In the genomic region with DNA sequence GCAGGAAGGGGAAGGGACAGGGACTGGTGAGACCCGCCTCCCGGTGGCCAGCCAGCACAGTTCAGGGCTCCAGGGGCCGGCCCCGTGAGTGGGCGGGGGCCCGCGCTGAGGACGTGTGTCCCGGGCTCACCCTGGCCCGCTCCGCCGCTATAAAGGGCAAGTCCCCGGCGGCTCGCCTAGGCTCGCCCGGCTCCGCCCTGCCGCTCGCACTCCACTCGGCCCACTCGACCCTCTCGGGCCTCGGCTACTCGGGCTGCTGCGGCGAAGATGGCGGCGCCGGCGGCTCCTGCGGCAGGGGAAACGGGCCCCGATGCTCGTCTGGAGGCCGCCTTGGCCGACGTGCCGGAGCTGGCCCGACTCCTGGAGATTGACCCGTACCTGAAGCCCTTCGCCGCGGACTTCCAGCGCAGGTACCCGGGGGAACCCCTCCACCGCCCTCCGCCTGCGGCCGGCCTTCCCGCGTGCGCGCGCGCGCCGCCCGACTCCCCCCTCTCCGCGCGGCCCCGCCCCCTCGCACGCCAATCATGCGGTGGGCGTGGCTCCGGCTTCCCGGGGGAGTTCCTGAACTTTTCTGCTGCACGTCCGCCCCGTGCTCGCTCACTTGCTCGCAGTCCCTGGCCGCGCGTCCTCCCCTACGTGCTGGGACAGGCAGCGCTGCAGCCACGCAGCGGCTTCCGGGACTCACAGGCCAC, we compare ENCODE assay signal across 8 mouse cellular contexts. TPM values are rescaled to one million over a fixed set of nuclear protein-coding genes. Genes with fewer than 3 reads are reported as not detected.
A peak's percentile ranks its signal among the peaks of the same experiment; 100 is the strongest.
DNase-seq lines count a peak whose midpoint lies in the region; ATAC-seq lines count a peak whose summit lies in the region.

TSS of gene Gbe1 (plus strand) at position 64 of the 692 bp plus-strand sequence.

- intact Hi-C loops in gastrocnemius, postnatal 36 days (cut with DNase I), result loop anchor here (2.0 kb wide), 1 partner anchor 39 kb away; no protein-coding TSS in a partner anchor
- intact Hi-C loops in left cerebral cortex, postnatal 14 days (cut with DNase I), result loop anchor here (10.0 kb wide), 1 partner anchor 251 kb away; no protein-coding TSS in a partner anchor

- under 1% methylated on average over 69 of the region's 82 CpGs for WGBS in intestine, embryonic 15.5 days

- no peaks in the 10 kb centered on the region for H3K9me3 ChIP-seq in intestine, embryonic 15.5 days

- H3K27me3 ChIP-seq in intestine, embryonic 15.5 days (replicated peaks), result no peaks in the 10 kb centered on the region

- ATAC-seq in intestine, embryonic 15.5 days, result peak; percentile 99
- ATAC-seq in megakaryocyte-erythroid progenitor cell, adult 5-6 weeks (replicated peaks; ENCODE audit: low FRiP score, low TSS enrichment, poor library complexity, severe bottlenecking), result peak; percentile 95

- peak; percentile 92 for DNase-seq in adrenal gland, adult 8-10 months
- peak; percentile 85 for DNase-seq in embryo, embryonic 11.5 days (ENCODE audit: low read depth, low spot score)
- peak; percentile 90 to 92 for DNase-seq in gastrocnemius, postnatal 36 days
- peak; percentile 72 to 82 for DNase-seq in left cerebral cortex, postnatal 14 days (ENCODE audit: low spot score in 2 of 2)
- DNase-seq in right cerebral cortex, postnatal 14 days, result peak; percentile 84
- peak; percentile 90 for DNase-seq in urinary bladder, postnatal 25 days (ENCODE audit: low spot score)

- peak within 1 kb of the TSS; percentile 79 for H3K9ac ChIP-seq in intestine, embryonic 15.5 days

- H3K4me2 ChIP-seq in intestine, embryonic 15.5 days (replicated peaks), result peak within 1 kb of the TSS; percentile 58

- peak within 1 kb of the TSS; percentile 73 for H3K4me3 ChIP-seq in intestine, embryonic 15.5 days (replicated peaks)

- no peaks in the 10 kb centered on the region for H3K4me1 ChIP-seq in intestine, embryonic 15.5 days (replicated peaks)

- H3K27ac ChIP-seq in intestine, embryonic 15.5 days, result peak within 1 kb of the TSS; percentile 96

- H3K36me3 ChIP-seq in intestine, embryonic 15.5 days, result no peaks in the 10 kb centered on the region

RNA-seq across cellular contexts. Expression of gene Gbe1, which starts in this region (rescaled TPM):
- total RNA-seq in adrenal gland, adult 8-10 months (2022), result 10 to 100 TPM; 22.0 to 54.2 (median 37.2) TPM
- 10 to 100 TPM; 41.4 to 46.6 TPM for total RNA-seq in gastrocnemius, postnatal 36 days (2021)
- polyA plus RNA-seq in intestine, embryonic 15.5 days (2015; fragmentation: Nextera tagmentation; extraction: Ambion mirVana), result 23.3 and 25.3 TPM in 2 replicates
- 10 to 100 TPM; 12.7 to 13.0 TPM for total RNA-seq in left cerebral cortex, postnatal 14 days (2021)
- total RNA-seq in megakaryocyte-erythroid progenitor cell, adult 5-6 weeks (2014; fragmentation: Nextera tagmentation), result 9.7 and 14.3 TPM in 2 replicates
- 8.8 and 17.1 TPM in 2 replicates for total RNA-seq in megakaryocyte-erythroid progenitor cell, adult 5-6 weeks (2017)

Comparison
In these comparisons a context has a peak if more than half of its experiments do, and no peak if none do; other contexts are left out.
1. Peak in every context shown above with its lines: DNase-seq, ATAC-seq, H3K4me3 ChIP-seq and H3K27ac ChIP-seq.